Mouse (Mus musculus) small intestine, adult 2 months (tissue): Measurements from ENCODE around the gene Cyth3.

Source experiments
- CTCF ChIP-seq: fragments of 200-500 bp; IDR thresholded peaks from 2 replicates; pipeline ENCODE4 v1.5.1; 2012; ENCODE audit warnings: low read depth, mild to moderate bottlenecking, control low read depth, inconsistent platforms, low read length, moderate library complexity, mixed read lengths; ENCODE audit not compliant: insufficient replicate concordance, insufficient read length; ENCODE audit errors: extremely low read depth
- POLR2A ChIP-seq: fragments of 200-500 bp; IDR thresholded peaks from 2 replicates; pipeline ENCODE4 v1.6.1; 2012; ENCODE audit warnings: low read depth, mild to moderate bottlenecking, control low read depth, inconsistent platforms, low read length, moderate library complexity

- TF ChIP-seq CTCF (no peak), POLR2A (no peak)
These were observed 47.6 kb downstream of the Cyth3 start for GRCm38 (mm10) chr5:143669839-143670238.
